7 mouse cellular contexts compared by ENCODE assay signal in the genomic region with DNA sequence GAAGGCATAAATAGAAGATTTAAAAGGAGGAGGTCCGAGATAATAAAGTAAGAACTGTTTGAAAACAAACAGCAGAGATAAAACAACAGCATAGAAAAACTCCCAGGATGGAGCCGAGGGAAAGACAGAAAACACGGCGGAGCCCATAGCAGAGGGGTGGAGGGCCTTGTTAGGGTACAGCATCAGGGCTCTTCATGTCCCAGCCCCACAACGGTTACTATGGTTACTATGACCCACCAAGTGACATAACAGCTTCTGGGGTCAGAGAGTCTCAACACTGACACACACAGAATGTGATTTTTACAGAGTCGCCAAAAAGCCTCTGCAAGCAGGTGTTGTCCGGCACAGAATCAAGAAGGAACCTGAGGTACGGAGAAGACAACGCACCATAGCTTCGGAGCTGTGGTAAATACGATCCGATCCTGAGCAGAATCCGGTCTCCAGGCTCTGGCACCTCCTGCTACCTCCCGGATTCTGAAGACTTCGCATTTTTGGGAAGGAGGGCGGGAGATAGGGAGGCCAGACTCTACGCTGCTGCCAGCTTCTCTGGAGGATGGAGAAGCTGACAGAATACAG. TPM values are rescaled to one million over a fixed set of nuclear protein-coding genes. Genes with fewer than 3 reads are reported as not detected.
DNase-seq lines count a peak whose midpoint lies in the region; ATAC-seq and TF ChIP-seq lines count a peak whose summit lies in the region.

No protein-coding gene starts in this region.

- H3K79me2 ChIP-seq in MEL (ENCODE audit: control insufficient read depth, insufficient read depth, low read length, poor library complexity) = 0 out of 2 replicates have a peak, but pooled peaks cover 6% of the 10 kb centered on the region

- TF ChIP-seq EP300 in MEL (IDR thresholded peaks at IDR 0.05; ENCODE audit: low read depth in 1 of 2, low read length in 2 of 2) = peak; percentile 40 to 56; a peak in 3 of 4 replicates

- H3K9me3 ChIP-seq in MEL (replicated peaks; ENCODE audit: insufficient read depth, low read length) = no peaks in the 10 kb centered on the region
- no peaks in the 10 kb centered on the region for H3K9me3 ChIP-seq in intestine, postnatal 0 days (ENCODE audit: control insufficient read depth)
- no peaks in the 10 kb centered on the region for H3K9me3 ChIP-seq in lung, embryonic 16.5 days (ENCODE audit: control insufficient read depth, low read length)

- DNase-seq in CD4-positive helper T cell, adult 2 months (ENCODE audit: low read depth, low spot score) = peak; percentile 29
- peak; percentile 95 for DNase-seq in MEL (ENCODE audit: low read depth, low spot score)
- DNase-seq in cerebellum, postnatal 25 days = peak; percentile 62 to 72
- DNase-seq in heart, adult 18-20 months = peak; percentile 40 to 51
- DNase-seq in retina, embryonic 14.5 days (ENCODE audit: low spot score) = peak; percentile 86

- TF ChIP-seq RAD21 in MEL (IDR thresholded peaks at IDR 0.05; ENCODE audit: low read depth, low read length) = no peak

- H3K4me3 ChIP-seq in MEL (ENCODE audit: control insufficient read depth in 1 of 2, insufficient read depth in 1 of 2, low read depth in 2 of 2, low read length in 2 of 2) = peak overlapping the region; percentile 56 to 64
- H3K4me3 ChIP-seq in intestine, postnatal 0 days (ENCODE audit: low read depth, low read length) = peak overlapping the region; percentile 33
- H3K4me3 ChIP-seq in lung, embryonic 16.5 days (ENCODE audit: low read length) = peak overlapping the region; percentile 42

- H3K4me2 ChIP-seq in intestine, postnatal 0 days (replicated peaks; ENCODE audit: low read depth) = peak overlapping the region; percentile 65
- peak overlapping the region; percentile 76 for H3K4me2 ChIP-seq in lung, embryonic 16.5 days (ENCODE audit: low read depth, low read length)

- H3K27me3 ChIP-seq in MEL (ENCODE audit: control insufficient read depth in 1 of 2, insufficient read depth in 2 of 2, low read length in 2 of 2) = no peaks in the 10 kb centered on the region
- no peaks in the 10 kb centered on the region for H3K27me3 ChIP-seq in intestine, postnatal 0 days (replicated peaks; ENCODE audit: control insufficient read depth, insufficient read depth, low read length)
- H3K27me3 ChIP-seq in lung, embryonic 16.5 days (ENCODE audit: control insufficient read depth, insufficient read depth, low read depth, low read length) = no peaks in the 10 kb centered on the region

- 0 out of 4 replicates have a peak, but pooled peaks of 1 of the 2 experiments have one; percentile 30 for TF ChIP-seq POLR2A in MEL (IDR thresholded peaks at IDR 0.05; ENCODE audit: control insufficient read depth in 1 of 2, insufficient read depth in 1 of 2, low read depth in 1 of 2, low read length in 2 of 2, poor library complexity in 1 of 2)

- peak overlapping the region; percentile 64 for H3K27ac ChIP-seq in MEL (ENCODE audit: control insufficient read depth, low read depth, low read length)
- no peak overlapping the region for H3K27ac ChIP-seq in intestine, postnatal 0 days (ENCODE audit: low read depth, low read length)
- H3K27ac ChIP-seq in lung, embryonic 16.5 days (ENCODE audit: low read length) = peak overlapping the region; percentile 32

- peak overlapping the region; percentile 62 for H3K9ac ChIP-seq in MEL (ENCODE audit: control insufficient read depth, low read depth, low read length, poor library complexity, severe bottlenecking)
- H3K9ac ChIP-seq in intestine, postnatal 0 days (ENCODE audit: low read depth, low read length) = peak overlapping the region; percentile 0; the same call in 1 of the 2 replicates
- H3K9ac ChIP-seq in lung, embryonic 16.5 days (ENCODE audit: low read length) = peak overlapping the region; percentile 29; the same call in 1 of the 2 replicates

- H3K4me1 ChIP-seq in MEL (ENCODE audit: control insufficient read depth in 1 of 2, insufficient read depth in 2 of 2, low read length in 2 of 2) = peaks cover 0 to 11% of the 10 kb centered on the region in 2 experiments; a peak in 2 of 4 replicates
- H3K4me1 ChIP-seq in intestine, postnatal 0 days (replicated peaks; ENCODE audit: control insufficient read depth, insufficient read depth, low read length) = no peaks in the 10 kb centered on the region
- H3K4me1 ChIP-seq in lung, embryonic 16.5 days (replicated peaks; ENCODE audit: control insufficient read depth, insufficient read depth, low read length) = peaks cover 2% of the 10 kb centered on the region; the same call in 1 of the 2 replicates

- no peak for TF ChIP-seq CTCF in MEL (IDR thresholded peaks at IDR 0.05 in 2 of 3, conservative IDR thresholded peaks at IDR 0.05 in 1 of 3; ENCODE audit: control insufficient read depth in 1 of 3, insufficient read depth in 1 of 3, low read depth in 2 of 3, low read length in 3 of 3, poor library complexity in 1 of 3, severe bottlenecking in 1 of 3)
- no peak for TF ChIP-seq CTCF in intestine, postnatal 0 days (IDR thresholded peaks at IDR 0.05; ENCODE audit: low read depth)

- WGBS in intestine, postnatal 0 days = 2% methylated on average over 17 of the region's 17 CpGs
- WGBS in lung, embryonic 16.5 days = under 1% methylated on average over 17 of the region's 17 CpGs

- H3K36me3 ChIP-seq in MEL (ENCODE audit: control insufficient read depth in 1 of 2, insufficient read depth in 2 of 2, low read length in 2 of 2) = peaks cover 0 to 6% of the 10 kb centered on the region in 2 experiments; a peak in 2 of 4 replicates
- H3K36me3 ChIP-seq in intestine, postnatal 0 days (ENCODE audit: control insufficient read depth, insufficient read depth) = no peaks in the 10 kb centered on the region
- no peaks in the 10 kb centered on the region for H3K36me3 ChIP-seq in lung, embryonic 16.5 days (ENCODE audit: control insufficient read depth, insufficient read depth, low read length)

- ATAC-seq in intestine, postnatal 0 days = peak; percentile 78
- ATAC-seq in lung, embryonic 16.5 days (ENCODE audit: low read depth) = peak; percentile 97

TF ChIP-seq in MEL, 35 proteins besides CTCF, POLR2A, EP300 and RAD21 (continues in another document):
- TF ChIP-seq JUND (IDR thresholded peaks at IDR 0.05; ENCODE audit: low read depth, low read length) = no peak
- TF ChIP-seq UBTF (IDR thresholded peaks at IDR 0.05; ENCODE audit: borderline replicate concordance, insufficient read depth, low read depth, low read length) = 0 out of 2 replicates have a peak, but pooled peaks have one; percentile 79
- TF ChIP-seq E2F4 (IDR thresholded peaks at IDR 0.05; ENCODE audit: borderline replicate concordance, low read depth, low read length) = no peak
- TF ChIP-seq ZC3H11A (IDR thresholded peaks at IDR 0.05; ENCODE audit: low read depth, low read length) = no peak
- TF ChIP-seq ELF1 (IDR thresholded peaks at IDR 0.05; ENCODE audit: low read depth, low read length) = 0 out of 2 replicates have a peak, but pooled peaks have one; percentile 7
- peak; percentile 85 for TF ChIP-seq SIN3A (IDR thresholded peaks at IDR 0.05; ENCODE audit: low read length)
- peak; percentile 72; the same call in 1 of the 2 replicates for TF ChIP-seq MAFK (IDR thresholded peaks at IDR 0.05; ENCODE audit: borderline replicate concordance, low read depth, low read length)
- TF ChIP-seq MAX (IDR thresholded peaks at IDR 0.05; ENCODE audit: low read length) = no peak
- no peak for TF ChIP-seq MEF2A (IDR thresholded peaks at IDR 0.05; ENCODE audit: extremely low read depth, insufficient replicate concordance, low read depth, low read length, poor library complexity, severe bottlenecking)
- TF ChIP-seq ZMIZ1 (IDR thresholded peaks at IDR 0.05; ENCODE audit: low read depth, low read length) = no peak
- TF ChIP-seq USF2 (IDR thresholded peaks at IDR 0.05; ENCODE audit: borderline replicate concordance in 1 of 2, insufficient read depth in 1 of 2, low read depth in 1 of 2, low read length in 2 of 2) = no peak
- peak; percentile 72; the same call in 1 of the 2 replicates for TF ChIP-seq TBP (IDR thresholded peaks at IDR 0.05; ENCODE audit: low read depth, low read length)
- no peak for TF ChIP-seq SMC3 (IDR thresholded peaks at IDR 0.05; ENCODE audit: low read depth, low read length)
- TF ChIP-seq NRF1 (IDR thresholded peaks at IDR 0.05; ENCODE audit: insufficient read depth, low read depth, low read length, poor library complexity, severe bottlenecking) = no peak
- peak; percentile 40; the same call in 1 of the 2 replicates for TF ChIP-seq RCOR1 (IDR thresholded peaks at IDR 0.05; ENCODE audit: low read depth, low read length)
- peak; percentile 78 for TF ChIP-seq GATA1 (IDR thresholded peaks at IDR 0.05; ENCODE audit: low read depth, low read length)
- no peak for TF ChIP-seq KAT2A (conservative IDR thresholded peaks at IDR 0.05; ENCODE audit: low read depth, low read length)
- no peak for TF ChIP-seq ZKSCAN1 (IDR thresholded peaks at IDR 0.05; ENCODE audit: low read depth, low read length)
- no peak for TF ChIP-seq POLR2AphosphoS5 (IDR thresholded peaks at IDR 0.05; ENCODE audit: borderline replicate concordance, low read depth, low read length)
- peak; percentile 57 for TF ChIP-seq MAZ (IDR thresholded peaks at IDR 0.05; ENCODE audit: low read depth, low read length)

RNA-seq across cellular contexts. Expression of a gene that starts 9.1 kb away (rescaled TPM):
- 26.0 and 29.5 TPM in 2 replicates for total RNA-seq in MEL (2012; rRNA removed)
- 10 to 100 TPM in 1 of 2 experiments, not detected in 1; 50.3 TPM for polyA plus RNA-seq in MEL (2012; ENCODE audit: insufficient read depth in 1 of 2, insufficient read length in 2 of 2, low read depth in 1 of 2, low replicate concordance in 2 of 2, missing spikeins in 1 of 2)
- 10 to 100 TPM; 23.9 to 26.6 TPM for total RNA-seq in heart, adult 18-20 months (2021)
- 79.0 and 88.7 TPM in 2 replicates for polyA plus RNA-seq in intestine, postnatal 0 days (2015; fragmentation: Nextera tagmentation; extraction: Ambion mirVana)
- 37.2 and 41.8 TPM in 2 replicates for polyA plus RNA-seq in lung, embryonic 16.5 days (2015; fragmentation: Nextera tagmentation; extraction: Ambion mirVana)

RNA-seq across cellular contexts. Expression of a gene that starts 20.0 kb away (rescaled TPM):
- 163 and 165 TPM in 2 replicates for total RNA-seq in MEL (2012; rRNA removed)
- 100 to 1,000 TPM; 209 to 381 TPM for polyA plus RNA-seq in MEL (2012; ENCODE audit: insufficient read depth in 1 of 2, insufficient read length in 2 of 2, low read depth in 1 of 2, low replicate concordance in 2 of 2, missing spikeins in 1 of 2)
- total RNA-seq in heart, adult 18-20 months (2021) = 10 to 100 TPM; 69.3 to 72.8 TPM
- 27.9 and 29.5 TPM in 2 replicates for polyA plus RNA-seq in intestine, postnatal 0 days (2015; fragmentation: Nextera tagmentation; extraction: Ambion mirVana)
- polyA plus RNA-seq in lung, embryonic 16.5 days (2015; fragmentation: Nextera tagmentation; extraction: Ambion mirVana) = 28.8 and 32.9 TPM in 2 replicates

RNA-seq across cellular contexts. Expression of a gene that starts 35.0 kb away (rescaled TPM):
- total RNA-seq in MEL (2012; rRNA removed) = not detected in 2 replicates
- polyA plus RNA-seq in MEL (2012; ENCODE audit: insufficient read depth in 1 of 2, insufficient read length in 2 of 2, low read depth in 1 of 2, low replicate concordance in 2 of 2, missing spikeins in 1 of 2) = under 1 TPM in 1 of 2 experiments, not detected in 1; 0.01 TPM
- 1 to 10 TPM; 2.7 to 3.5 TPM for total RNA-seq in heart, adult 18-20 months (2021)
- 0.74 and 0.95 TPM in 2 replicates for polyA plus RNA-seq in intestine, postnatal 0 days (2015; fragmentation: Nextera tagmentation; extraction: Ambion mirVana)
- 4.4 and 4.6 TPM in 2 replicates for polyA plus RNA-seq in lung, embryonic 16.5 days (2015; fragmentation: Nextera tagmentation; extraction: Ambion mirVana)

Comparison
In these comparisons a context has a peak if more than half of its experiments do, and no peak if none do; other contexts are left out.
1. DNase-seq: peak in every context shown above with its lines; median percentile 95 in MEL; 86 in retina, embryonic 14.5 days; 67 in cerebellum, postnatal 25 days; 46 in heart, adult 18-20 months; 29 in CD4-positive helper T cell, adult 2 months.
2. H3K9ac ChIP-seq: peak in every context shown above with its lines; median percentile 62 in MEL; 29 in lung, embryonic 16.5 days; 0 in intestine, postnatal 0 days.